Mouse (Mus musculus): ENCODE results near the gene Accsl.

Accsl gene

DNA sequence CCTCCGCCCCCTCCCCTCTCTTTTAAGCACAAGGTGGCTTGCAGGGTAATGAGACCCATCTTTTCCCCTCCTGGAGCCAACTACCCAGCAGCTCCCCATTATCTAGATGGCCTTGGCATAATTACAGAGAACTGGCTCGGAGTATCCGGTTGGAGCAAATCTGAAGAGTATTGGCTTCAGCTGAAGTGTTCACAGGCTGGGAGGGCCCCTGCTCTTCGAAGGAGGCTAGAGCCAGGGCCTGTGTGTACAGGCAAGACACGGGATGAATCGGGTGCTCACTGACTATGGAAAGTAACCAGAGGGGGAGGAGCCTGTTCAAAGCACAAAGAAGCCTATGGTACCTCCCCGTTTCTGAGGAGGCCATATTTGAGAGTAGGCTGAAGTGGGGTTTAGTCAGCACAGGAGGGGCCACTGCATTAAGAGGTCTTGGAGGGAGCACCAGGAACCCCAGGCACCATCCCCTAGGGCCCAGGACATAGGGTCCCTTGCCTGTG lies at the start of gene Accsl:
Accsl (minus strand) TSS at position 51 of the 494 bp plus-strand sequence.
- DNase-seq = no peak

DNA sequence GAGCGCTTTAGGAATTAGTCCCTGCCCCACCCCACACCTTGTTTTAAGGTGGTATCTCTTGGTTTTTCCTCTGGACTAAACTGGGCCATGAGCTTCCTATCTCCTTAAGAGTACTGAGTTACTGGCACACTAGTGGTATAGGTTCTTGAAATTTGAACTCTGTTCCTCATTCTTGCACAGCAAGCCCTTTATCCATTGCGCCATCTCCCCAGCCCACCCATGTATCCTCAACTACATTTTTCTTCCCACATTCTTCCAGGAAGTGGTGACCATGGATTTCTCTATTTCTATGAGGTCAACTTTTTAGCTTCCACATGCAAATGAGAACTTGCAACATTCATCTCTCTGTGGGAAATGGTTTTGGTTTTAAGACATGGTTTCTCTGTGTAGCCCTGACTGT lies 44.6 kb upstream of the Accsl start:
- DNase-seq = no peak

GRCm38 (mm10) chr2:93911942-93912341 lies 43.0 kb upstream of the Accsl start:
- DNase-seq = peak; percentile 38

DNA sequence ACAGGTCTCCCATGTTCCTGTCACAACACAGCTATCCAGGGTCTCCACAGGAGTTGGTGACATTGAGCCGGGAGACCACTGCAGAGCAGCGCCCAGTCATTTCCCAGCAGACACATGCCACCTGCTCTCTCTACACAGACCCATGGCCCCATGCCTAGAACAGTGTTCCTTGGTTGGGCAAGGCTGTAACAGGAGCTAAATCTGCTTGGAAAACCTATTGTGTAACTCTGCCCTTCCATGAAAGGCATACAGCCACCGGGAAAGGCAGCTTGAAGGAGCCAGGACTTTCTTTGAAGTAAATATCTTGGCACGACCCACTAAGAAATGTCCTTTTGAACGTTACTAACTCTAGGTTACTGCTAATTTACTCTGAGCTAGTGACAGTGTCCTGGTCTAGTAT lies 40.8 kb upstream of the Accsl start:
- no peak for DNase-seq

GRCm38 (mm10) chr2:93907519-93908294 lies 38.8 kb upstream of the Accsl start:
- no peak for DNase-seq

- no peak for DNase-seq
These were observed 37.4 kb upstream of the Accsl start for GRCm38 (mm10) chr2:93906316-93906715.

DNA sequence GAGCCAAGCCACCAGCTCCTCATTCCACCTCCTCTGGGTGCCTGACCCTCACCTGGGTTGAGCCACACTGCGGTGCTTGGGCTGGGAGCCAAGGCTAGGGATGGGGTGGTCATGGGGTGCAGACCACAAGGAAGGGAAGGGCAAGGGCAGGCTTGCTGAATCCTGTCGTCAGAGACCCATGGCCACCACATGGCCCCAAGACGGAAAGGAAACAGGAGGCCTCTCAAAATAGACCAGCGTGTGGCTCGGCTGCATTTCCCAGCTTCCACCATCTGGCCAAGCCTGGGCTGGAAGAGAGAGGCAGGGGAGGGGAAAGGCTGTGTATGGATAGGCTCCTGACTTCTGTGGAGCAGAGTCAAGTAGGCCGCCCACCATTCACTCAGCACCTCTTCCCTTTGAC lies 34.5 kb upstream of the Accsl start:
- no peak for DNase-seq

DNA sequence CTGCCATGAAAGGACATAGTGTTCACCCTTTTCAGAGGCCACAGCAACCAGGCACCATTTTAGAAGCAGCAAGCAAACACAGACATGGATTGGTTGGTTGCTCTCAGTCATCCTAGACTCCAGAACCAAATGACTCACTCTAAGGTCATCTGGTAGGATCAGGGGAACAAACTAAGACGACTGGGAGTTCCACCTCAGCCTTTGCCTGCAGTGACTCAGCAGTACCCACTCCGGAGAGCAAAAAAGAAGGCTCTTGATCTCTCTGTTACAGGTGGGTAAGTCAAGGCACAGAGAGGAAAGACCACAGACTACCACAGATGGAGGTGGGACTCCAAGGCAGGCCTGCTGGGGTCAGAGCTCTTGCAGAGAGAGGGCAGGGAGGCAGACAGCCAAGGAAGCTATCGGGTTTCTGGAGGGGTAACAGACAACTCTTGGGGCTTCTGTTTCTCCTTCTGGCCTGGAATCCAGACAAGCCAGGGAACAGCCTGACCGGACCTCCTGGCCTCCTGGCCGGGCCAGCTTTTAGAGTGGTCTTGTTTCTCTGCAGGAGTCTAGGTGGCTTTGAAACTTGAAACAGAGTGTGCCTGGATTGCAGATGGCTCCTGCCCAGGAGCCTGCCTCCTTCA lies 33.8 kb upstream of the Accsl start:
- DNase-seq = no peak

DNA sequence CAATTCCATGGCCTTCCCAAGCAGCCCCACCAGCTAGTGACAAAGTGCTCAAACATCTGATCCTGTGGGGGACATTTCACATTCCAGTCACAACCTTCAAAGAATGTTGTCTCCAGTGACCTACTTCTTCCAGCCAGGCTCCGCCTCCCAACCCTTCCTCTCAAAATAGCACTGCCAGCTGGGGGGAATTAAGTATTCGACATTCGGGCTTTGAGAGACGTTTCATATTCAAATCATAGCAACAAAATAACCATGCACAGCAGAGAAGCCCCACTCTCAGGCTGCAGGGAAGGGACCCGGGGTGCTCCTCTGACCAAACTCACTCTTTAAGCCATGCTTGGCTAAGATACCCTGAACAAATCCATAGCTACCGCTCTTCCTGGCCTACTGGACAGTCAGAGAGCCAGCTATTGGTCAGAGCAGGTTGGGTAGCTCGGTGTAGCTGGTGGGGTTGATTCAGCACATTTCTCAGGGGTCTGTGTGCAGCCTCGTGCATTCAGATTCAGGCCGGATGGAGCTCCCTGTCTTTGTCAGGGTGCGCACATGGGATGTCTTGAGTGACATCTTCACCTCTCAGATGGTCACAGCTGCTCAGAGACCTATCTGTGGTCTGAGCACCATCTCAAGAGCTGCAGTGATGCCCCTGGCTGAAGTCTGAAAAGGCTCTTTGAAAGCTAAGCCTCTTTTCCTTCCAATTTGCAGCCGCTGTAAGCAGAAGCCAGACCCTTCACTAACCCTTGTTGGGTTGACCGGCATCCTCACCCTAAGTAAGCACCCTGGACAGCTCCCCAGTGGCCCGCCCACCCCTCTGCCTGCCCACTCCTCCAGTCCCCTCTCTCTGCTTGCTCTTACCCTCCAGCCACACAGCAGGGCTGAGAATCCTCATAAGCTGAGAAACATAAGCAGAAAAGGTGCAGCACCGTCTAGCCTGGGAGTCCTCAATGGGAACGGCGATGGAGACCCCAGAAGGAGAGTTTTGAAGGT lies 30.7 kb upstream of the Accsl start:
- no peak for DNase-seq

GRCm38 (mm10) chr2:93891611-93892280 lies 22.8 kb upstream of the Accsl start:
- DNase-seq = peak; percentile 37

GRCm38 (mm10) chr2:93890143-93890542 lies 21.2 kb upstream of the Accsl start:
- DNase-seq = no peak

GRCm38 (mm10) chr2:93889071-93889470 lies 20.1 kb upstream of the Accsl start:
- no peak for DNase-seq

DNA sequence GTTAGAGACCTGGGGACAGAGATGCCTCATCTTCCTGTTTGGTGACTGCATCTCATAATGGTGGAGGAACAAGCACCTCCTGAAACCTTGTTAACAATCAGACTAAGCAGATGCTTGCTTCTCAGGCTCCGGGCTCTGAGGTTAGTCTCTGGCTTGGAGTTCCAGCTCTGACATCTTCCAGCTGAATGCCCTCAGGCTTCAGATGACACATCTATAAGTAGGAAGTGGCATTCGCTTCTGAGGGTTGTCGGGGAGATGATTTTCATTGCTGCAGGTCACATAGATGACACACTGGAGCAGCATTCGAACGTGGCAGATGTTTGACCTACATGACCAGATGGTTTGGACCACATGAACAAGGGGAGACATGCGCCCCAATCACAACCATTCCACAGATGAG lies 19.4 kb upstream of the Accsl start:
- DNase-seq = no peak

- no peak for DNase-seq
These were observed 18.3 kb upstream of the Accsl start for GRCm38 (mm10) chr2:93887273-93887672.

GRCm38 (mm10) chr2:93886013-93886794 lies 17.2 kb upstream of the Accsl start:
- no peak for DNase-seq

- no peak for DNase-seq
These were observed 14.1 kb upstream of the Accsl start for GRCm38 (mm10) chr2:93883066-93883465.

DNA sequence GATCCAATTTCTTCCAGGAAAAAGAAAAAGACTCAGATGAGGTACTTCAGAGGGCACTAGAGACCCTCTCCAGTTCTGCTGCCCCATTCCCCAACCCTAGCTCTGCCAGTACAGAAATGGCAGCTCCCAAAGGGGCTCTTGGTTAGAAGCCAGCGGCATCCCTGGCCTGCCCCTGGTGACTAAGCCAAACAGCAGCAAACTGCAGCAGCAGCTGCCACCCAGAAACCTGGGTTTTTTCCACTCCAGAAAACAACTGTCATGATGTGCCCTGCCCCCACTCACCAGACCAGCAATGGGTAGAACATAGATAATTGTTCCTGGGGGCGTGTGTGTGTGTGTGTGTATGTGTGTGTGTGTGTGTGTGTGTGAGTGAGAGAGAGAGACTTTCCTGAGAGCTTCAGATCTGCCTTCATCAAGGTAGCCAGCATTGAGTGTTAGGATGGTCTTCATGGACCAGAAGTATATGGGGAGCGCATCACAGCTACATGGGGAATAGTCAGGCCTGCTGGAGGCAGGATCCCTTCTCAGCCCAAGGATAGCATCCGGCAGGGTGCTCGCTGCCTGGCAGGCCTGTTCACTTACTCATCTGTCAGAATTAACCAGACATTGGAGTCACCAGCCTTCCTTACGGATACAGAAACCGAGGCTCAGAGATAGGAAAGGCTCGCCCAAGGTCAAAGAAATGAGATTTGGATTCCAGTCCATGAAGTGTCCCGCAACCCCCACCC lies 12.8 kb upstream of the Accsl start:
- DNase-seq = no peak

- DNase-seq = no peak
These were observed 12.0 kb upstream of the Accsl start for GRCm38 (mm10) chr2:93880981-93881380.

- no peak for DNase-seq
These were observed 11.5 kb upstream of the Accsl start for GRCm38 (mm10) chr2:93880450-93880849.

DNA sequence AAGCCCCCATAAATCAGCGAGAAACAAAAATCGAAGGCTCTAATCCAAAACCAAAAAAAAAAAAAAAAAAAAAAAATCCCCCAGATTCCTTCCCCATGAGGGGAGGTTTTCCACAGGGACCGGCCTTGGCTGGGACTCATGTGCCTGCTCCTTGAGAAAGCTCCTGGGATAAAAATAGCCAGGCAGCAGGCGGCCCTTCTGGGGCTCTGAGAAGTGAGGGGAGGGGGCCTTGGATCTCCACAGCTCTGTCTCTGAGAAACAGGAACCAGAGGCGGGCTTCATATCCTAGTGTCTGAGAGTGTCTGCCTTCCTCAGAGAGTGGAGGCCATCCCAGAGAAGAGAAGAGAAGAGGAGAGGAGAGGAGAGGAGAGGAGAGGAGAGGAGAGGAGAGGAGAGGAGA lies 8.0 kb upstream of the Accsl start:
- DNase-seq = no peak

GRCm38 (mm10) chr2:93874606-93875005 lies 5.6 kb upstream of the Accsl start:
- no peak for DNase-seq

Measured in kidney, adult 18-20 months (tissue).